Mouse (Mus musculus): ENCODE data around the gene Kdm8. TPM values are rescaled to one million over a fixed set of nuclear protein-coding genes. Genes with fewer than 3 reads are reported as not detected.
A peak's percentile ranks its signal among the peaks of the same experiment; 100 is the strongest.

Kdm8 gene
- total and polyA plus RNA-seq, 3 experiments = 11.6 to 14.7 TPM; not detected in 1

DNA sequence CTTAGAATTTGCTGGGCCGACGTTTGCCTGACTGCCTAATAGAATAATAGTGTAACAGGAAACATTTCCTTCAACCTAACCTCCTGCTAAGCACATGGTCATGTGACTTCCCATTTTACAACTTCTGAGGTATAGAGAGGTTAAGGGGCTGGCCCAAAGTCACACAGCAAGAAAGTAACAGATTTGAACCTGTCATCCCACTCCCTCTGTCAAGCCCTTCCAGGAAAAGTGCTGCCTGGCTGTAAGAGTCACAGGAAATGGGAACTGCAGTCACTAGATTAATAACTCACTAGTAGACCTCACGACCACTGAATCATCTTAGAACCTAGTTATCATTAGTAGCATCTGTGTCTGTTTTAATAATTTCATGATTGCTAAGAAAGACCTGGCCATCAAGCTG lies 21.4 kb upstream of the Kdm8 start (continued):
- TF ChIP-seq TAL1 (IDR thresholded peaks at IDR 0.05; ENCODE audit: low read length) (peak; percentile 76), CTCF (IDR thresholded peaks at IDR 0.05 in 2 of 3, conservative IDR thresholded peaks at IDR 0.05 in 1 of 3; ENCODE audit: control insufficient read depth in 1 of 3, insufficient read depth in 1 of 3, low read depth in 2 of 3, low read length in 3 of 3, poor library complexity in 1 of 3, severe bottlenecking in 1 of 3) (no peak), USF2 (IDR thresholded peaks at IDR 0.05; ENCODE audit: borderline replicate concordance in 1 of 2, insufficient read depth in 1 of 2, low read depth in 1 of 2, low read length in 2 of 2) (peak in 1 of 2 experiments; percentile 52; a peak in 1 of 4 replicates), POLR2AphosphoS5 (IDR thresholded peaks at IDR 0.05; ENCODE audit: borderline replicate concordance, low read depth, low read length) (no peak), E2F4 (IDR thresholded peaks at IDR 0.05; ENCODE audit: borderline replicate concordance, low read depth, low read length) (no peak), MAFK (IDR thresholded peaks at IDR 0.05; ENCODE audit: borderline replicate concordance, low read depth, low read length) (no peak), SIN3A (IDR thresholded peaks at IDR 0.05; ENCODE audit: low read length) (peak; percentile 59), CHD2 (IDR thresholded peaks at IDR 0.05; ENCODE audit: low read length) (no peak), MYC (IDR thresholded peaks at IDR 0.05; ENCODE audit: low read depth, low read length) (peak; percentile 61; the same call in 1 of the 2 replicates), NRF1 (IDR thresholded peaks at IDR 0.05; ENCODE audit: insufficient read depth, low read depth, low read length, poor library complexity, severe bottlenecking) (no peak), POLR2AphosphoS2 (IDR thresholded peaks at IDR 0.05; ENCODE audit: low read length) (no peak), RCOR1 (IDR thresholded peaks at IDR 0.05; ENCODE audit: low read depth, low read length) (no peak), JUND (IDR thresholded peaks at IDR 0.05; ENCODE audit: low read depth, low read length) (no peak)

DNA sequence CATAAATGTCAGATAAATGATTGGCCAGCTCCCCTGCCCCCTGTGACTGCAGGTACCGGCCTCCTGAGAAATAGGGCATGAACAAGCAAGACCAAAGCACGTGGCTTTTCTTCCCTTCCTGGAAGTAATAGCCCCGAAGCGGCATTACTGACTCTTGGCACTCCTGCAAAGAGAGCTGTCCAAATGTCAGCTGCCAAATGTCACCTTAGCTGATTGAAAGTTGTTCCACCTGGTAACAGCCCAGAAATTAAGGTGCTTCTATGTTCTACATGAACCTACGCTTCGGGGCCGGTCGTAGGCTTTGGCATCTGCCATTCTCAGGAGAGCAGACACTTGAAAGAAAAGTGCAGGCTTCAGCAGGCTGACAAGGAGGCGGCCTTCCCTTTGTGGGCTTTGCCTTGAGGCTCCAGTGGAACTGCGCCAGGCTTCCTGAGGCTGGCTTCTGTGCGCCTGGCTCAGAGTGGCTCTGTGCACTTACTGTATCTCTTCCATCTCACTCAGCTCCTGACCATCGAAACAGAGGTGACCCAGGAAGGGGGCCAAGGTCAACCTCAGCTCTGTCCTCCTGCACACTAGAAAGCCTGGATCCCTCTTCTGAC lies 16.9 kb upstream of the Kdm8 start:
- H3K9me3 ChIP-seq (replicated peaks; ENCODE audit: insufficient read depth, low read length) = no peaks in the 10 kb centered on the region
- TF ChIP-seq GABPA (IDR thresholded peaks at IDR 0.05; ENCODE audit: low read depth, low read length) (no peak), RAD21 (IDR thresholded peaks at IDR 0.05; ENCODE audit: low read depth, low read length) (no peak), MAFK (IDR thresholded peaks at IDR 0.05; ENCODE audit: borderline replicate concordance, low read depth, low read length) (no peak), ETS1 (IDR thresholded peaks at IDR 0.05; ENCODE audit: low read depth, low read length) (no peak), SIN3A (IDR thresholded peaks at IDR 0.05; ENCODE audit: low read length) (no peak), USF1 (IDR thresholded peaks at IDR 0.05; ENCODE audit: low read depth, low read length) (no peak), MYB (IDR thresholded peaks at IDR 0.05; ENCODE audit: low read depth, low read length) (no peak), MYC (IDR thresholded peaks at IDR 0.05; ENCODE audit: low read depth, low read length) (no peak), MEF2A (IDR thresholded peaks at IDR 0.05; ENCODE audit: extremely low read depth, insufficient replicate concordance, low read depth, low read length, poor library complexity, severe bottlenecking) (no peak), MXI1 (IDR thresholded peaks at IDR 0.05; ENCODE audit: low read depth, low read length) (no peak), CHD2 (IDR thresholded peaks at IDR 0.05; ENCODE audit: low read length) (no peak), UBTF (IDR thresholded peaks at IDR 0.05; ENCODE audit: borderline replicate concordance, insufficient read depth, low read depth, low read length) (no peak), CHD1 (IDR thresholded peaks at IDR 0.05; ENCODE audit: low read depth, low read length) (no peak), MAX (IDR thresholded peaks at IDR 0.05; ENCODE audit: low read length) (no peak), NRF1 (IDR thresholded peaks at IDR 0.05; ENCODE audit: insufficient read depth, low read depth, low read length, poor library complexity, severe bottlenecking) (no peak), HCFC1 (IDR thresholded peaks at IDR 0.05; ENCODE audit: low read depth, low read length) (no peak), ZMIZ1 (IDR thresholded peaks at IDR 0.05; ENCODE audit: low read depth, low read length) (no peak), SMC3 (IDR thresholded peaks at IDR 0.05; ENCODE audit: low read depth, low read length) (no peak), ZKSCAN1 (IDR thresholded peaks at IDR 0.05; ENCODE audit: low read depth, low read length) (no peak), TAL1 (IDR thresholded peaks at IDR 0.05; ENCODE audit: low read length) (no peak)
- H3K79me2 ChIP-seq (ENCODE audit: control insufficient read depth, insufficient read depth, low read length, poor library complexity) = no peaks in the 10 kb centered on the region
- no peak overlapping the region for H3K9ac ChIP-seq (ENCODE audit: control insufficient read depth, low read depth, low read length, poor library complexity, severe bottlenecking)
- DNase-seq (ENCODE audit: low read depth, low spot score) = no peak
- peaks cover 0 to 24% of the 10 kb centered on the region in 2 experiments; a peak in 2 of 4 replicates for H3K36me3 ChIP-seq (ENCODE audit: control insufficient read depth in 1 of 2, insufficient read depth in 2 of 2, low read length in 2 of 2)
- no peak overlapping the region for H3K27ac ChIP-seq (ENCODE audit: control insufficient read depth, low read depth, low read length)
- H3K27me3 ChIP-seq (ENCODE audit: control insufficient read depth in 1 of 2, insufficient read depth in 2 of 2, low read length in 2 of 2) = no peaks in the 10 kb centered on the region
- H3K4me1 ChIP-seq (ENCODE audit: control insufficient read depth in 1 of 2, insufficient read depth in 2 of 2, low read length in 2 of 2) = peaks cover 17 to 39% of the 10 kb centered on the region in 2 experiments
- H3K4me3 ChIP-seq (ENCODE audit: control insufficient read depth in 1 of 2, insufficient read depth in 1 of 2, low read depth in 2 of 2, low read length in 2 of 2) = no peak overlapping the region

Measured in MEL (cell line).